Mouse (Mus musculus): ENCODE results near the gene Phlpp2. TPM values are rescaled to one million over a fixed set of nuclear protein-coding genes. Genes with fewer than 3 reads are reported as not detected.

Phlpp2 gene
- polyA plus RNA-seq (2015; fragmentation: Nextera tagmentation; extraction: Ambion mirVana): 4.2 and 5.0 TPM in 2 replicates

GRCm38 (mm10) chr8:109868003-109868679 is at the start of gene Phlpp2:
Gene Phlpp2, plus strand, starts transcription at chr8:109868542.

GRCm38 (mm10) chr8:109961693-109962367 is 93.5 kb downstream of the Phlpp2 start, which contains the start of gene Marveld3:
Gene Marveld3, minus strand, starts transcription at chr8:109962203.

GRCm38 (mm10) chr8:109990224-109990623 is 121.9 kb downstream of the Phlpp2 start, which contains the start of gene Tat:
Gene Tat, plus strand, starts transcription at chr8:109990437.

Other genes with a start within 250 kb of the Phlpp2 start
- 94.0 and 96.8 TPM in 2 replicates for gene Ist1, start 175.3 kb upstream of the Phlpp2 start, polyA plus RNA-seq (2015; fragmentation: Nextera tagmentation; extraction: Ambion mirVana)
- 44.2 and 46.4 TPM in 2 replicates for gene Zfp821, start 163.0 kb upstream of the Phlpp2 start, polyA plus RNA-seq (2015; fragmentation: Nextera tagmentation; extraction: Ambion mirVana)
- 2.3 and 2.7 TPM in 2 replicates for gene Atxn1l, start 130.8 kb upstream of the Phlpp2 start, polyA plus RNA-seq (2015; fragmentation: Nextera tagmentation; extraction: Ambion mirVana)
- 31.9 and 32.2 TPM in 2 replicates for gene Ap1g1, start 90.0 kb upstream of the Phlpp2 start, polyA plus RNA-seq (2015; fragmentation: Nextera tagmentation; extraction: Ambion mirVana)
- gene Marveld3, start 93.7 kb downstream of the Phlpp2 start, polyA plus RNA-seq (2015; fragmentation: Nextera tagmentation; extraction: Ambion mirVana): 1.6 and 1.7 TPM in 2 replicates
- not detected in 2 replicates for gene Tat, start 121.9 kb downstream of the Phlpp2 start, polyA plus RNA-seq (2015; fragmentation: Nextera tagmentation; extraction: Ambion mirVana)
- not detected in 2 replicates for gene Chst4, start 171.2 kb downstream of the Phlpp2 start, polyA plus RNA-seq (2015; fragmentation: Nextera tagmentation; extraction: Ambion mirVana)
- 17.2 and 19.5 TPM in 2 replicates for gene Zfp612, start 211.2 kb downstream of the Phlpp2 start, polyA plus RNA-seq (2015; fragmentation: Nextera tagmentation; extraction: Ambion mirVana)
- gene Gm21964, start 232.7 kb downstream of the Phlpp2 start, polyA plus RNA-seq (2015; fragmentation: Nextera tagmentation; extraction: Ambion mirVana): not detected in 2 replicates
- gene Gm17720, start 234.2 kb downstream of the Phlpp2 start, polyA plus RNA-seq (2015; fragmentation: Nextera tagmentation; extraction: Ambion mirVana): not detected in 2 replicates

Measured in neural tube, postnatal 0 days (tissue).